ENCODE assay signal across 8 mouse cellular contexts in the genomic region with DNA sequence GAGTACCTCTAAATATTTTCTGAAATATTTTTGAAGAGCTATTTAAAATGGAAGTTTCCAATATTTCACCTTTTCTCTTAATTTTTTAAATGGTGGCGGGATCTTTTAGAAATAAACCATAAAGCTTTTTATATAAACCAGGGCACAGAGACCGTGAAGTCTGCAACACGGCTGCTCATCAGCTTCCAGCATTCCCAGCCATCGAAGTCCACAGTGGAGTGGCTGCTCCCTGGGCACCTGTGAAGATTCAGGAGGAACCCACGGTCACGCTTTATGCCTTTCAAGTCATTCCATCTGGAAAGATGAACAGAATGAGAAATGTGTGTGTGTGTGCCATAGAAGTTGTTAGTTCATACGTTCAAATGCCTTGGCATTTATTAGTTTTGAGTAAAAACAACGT. TPM values are rescaled to one million over a fixed set of nuclear protein-coding genes. Genes with fewer than 3 reads are reported as not detected.
A peak's percentile ranks its signal among the peaks of the same experiment; 100 is the strongest.
DNase-seq lines count a peak whose midpoint lies in the region; ATAC-seq and TF ChIP-seq lines count a peak whose summit lies in the region.

No protein-coding gene starts in this region.

- peak overlapping the region; percentile 72 for H3K4me3 ChIP-seq in heart, adult 2 months
- peak overlapping the region; percentile 68 for H3K4me3 ChIP-seq in forebrain, embryonic 16.5 days (replicated peaks; ENCODE audit: low read length)
- peak overlapping the region; percentile 73 for H3K4me3 ChIP-seq in liver, embryonic 15.5 days (replicated peaks)

- no peaks in the 10 kb centered on the region for H3K27me3 ChIP-seq in heart, adult 2 months (ENCODE audit: control insufficient read depth, insufficient read depth, low read length)
- H3K27me3 ChIP-seq in forebrain, embryonic 16.5 days (replicated peaks; ENCODE audit: control insufficient read depth, insufficient read depth, low read length): no peaks in the 10 kb centered on the region
- no peaks in the 10 kb centered on the region for H3K27me3 ChIP-seq in liver, embryonic 15.5 days

- TF ChIP-seq POLR2A in heart, adult 2 months (IDR thresholded peaks at IDR 0.05; ENCODE audit: insufficient read depth, low read depth, low read length): no peak

- no peaks in the 10 kb centered on the region for H3K9me3 ChIP-seq in forebrain, embryonic 16.5 days (ENCODE audit: control insufficient read depth, low read length)
- no peaks in the 10 kb centered on the region for H3K9me3 ChIP-seq in liver, embryonic 15.5 days (replicated peaks)

- peaks cover 5% of the 10 kb centered on the region for H3K36me3 ChIP-seq in heart, adult 2 months (ENCODE audit: control insufficient read depth, insufficient read depth, low read length)
- no peaks in the 10 kb centered on the region for H3K36me3 ChIP-seq in forebrain, embryonic 16.5 days (ENCODE audit: control insufficient read depth, insufficient read depth)
- H3K36me3 ChIP-seq in liver, embryonic 15.5 days (replicated peaks): no peaks in the 10 kb centered on the region

- H3K27ac ChIP-seq in heart, adult 2 months: peak overlapping the region; percentile 64
- no peak overlapping the region for H3K27ac ChIP-seq in forebrain, embryonic 16.5 days (ENCODE audit: low read length)
- H3K27ac ChIP-seq in liver, embryonic 15.5 days (replicated peaks): no peak overlapping the region

- peak overlapping the region; percentile 72 for H3K9ac ChIP-seq in heart, adult 2 months (ENCODE audit: low read depth, low read length)
- peak overlapping the region; percentile 55 for H3K9ac ChIP-seq in forebrain, embryonic 16.5 days (replicated peaks; ENCODE audit: low read depth, low read length)
- peak overlapping the region; percentile 59; the same call in 1 of the 2 replicates for H3K9ac ChIP-seq in liver, embryonic 15.5 days

- H3K79me2 ChIP-seq in heart, adult 2 months (replicated peaks; ENCODE audit: control insufficient read depth, insufficient read depth, low read length): no peaks in the 10 kb centered on the region

- H3K4me1 ChIP-seq in heart, adult 2 months (ENCODE audit: control insufficient read depth, insufficient read depth, low read length): peaks cover 3% of the 10 kb centered on the region
- peaks cover 5% of the 10 kb centered on the region for H3K4me1 ChIP-seq in forebrain, embryonic 16.5 days (replicated peaks; ENCODE audit: control insufficient read depth, insufficient read depth, low read length)
- H3K4me1 ChIP-seq in liver, embryonic 15.5 days (replicated peaks): peaks cover 26% of the 10 kb centered on the region

- peak; percentile 22 for ATAC-seq in CD4-positive, CD25-positive, alpha-beta regulatory T cell, adult 4 months
- 0 out of 2 replicates have a peak, but pooled peaks have one; percentile 24 for ATAC-seq in forebrain, embryonic 16.5 days
- ATAC-seq in liver, embryonic 15.5 days (ENCODE audit: insufficient read depth): no peak
- ATAC-seq in monocyte, adult 5-6 weeks (replicated peaks; ENCODE audit: insufficient number of reproducible peaks, low FRiP score, low TSS enrichment, poor library complexity, severe bottlenecking): no peak

- peak overlapping the region; percentile 71 for H3K4me2 ChIP-seq in forebrain, embryonic 16.5 days (ENCODE audit: low read length)
- peak overlapping the region; percentile 75 for H3K4me2 ChIP-seq in liver, embryonic 15.5 days

- TF ChIP-seq CTCF in heart, adult 2 months (IDR thresholded peaks at IDR 0.05): no peak

- TF ChIP-seq EP300 in heart, adult 2 months (IDR thresholded peaks at IDR 0.05; ENCODE audit: insufficient read depth, low read depth, low read length): no peak

- intact Hi-C loops in heart, adult 2 months (cut with DNase I): loop anchor here (5.0 kb wide), 1 partner anchor 52 kb away; the partner anchor contains the start of genes Ecd and Fam149b

- 27% methylated on average over 8 of the region's 8 CpGs for WGBS in heart, adult 2 months
- 53% methylated on average over 8 of the region's 8 CpGs for WGBS in forebrain, embryonic 16.5 days
- WGBS in liver, embryonic 15.5 days (ENCODE audit: insufficient replicate concordance): 39% methylated on average over 8 of the region's 8 CpGs

- DNase-seq in heart, adult 2 months: no peak
- no peak for DNase-seq in heart, postnatal 4 days
- DNase-seq in urinary bladder, postnatal 4 days (ENCODE audit: low spot score in 2 of 2): no peak
- no peak for DNase-seq in layer of hippocampus, adult 9-10 months (ENCODE audit: low spot score)

RNA-seq across cellular contexts. Expression of gene Nudt13, which starts 0.5 kb away (rescaled TPM):
- 10 to 100 TPM; 35.7 to 37.7 TPM for total RNA-seq in heart, adult 2 months (2021)
- polyA plus RNA-seq in heart, adult 2 months (2012; rRNA removed): 27.4 and 34.1 TPM in 2 replicates
- total RNA-seq in heart, postnatal 4 days (2021): 10 to 100 TPM; 19.7 to 20.3 TPM
- polyA plus RNA-seq in CD4-positive, CD25-positive, alpha-beta regulatory T cell, adult 4 months (2017; shearing (Covaris generic)): 10 to 100 TPM; 25.3 to 30.3 TPM
- polyA plus RNA-seq in forebrain, embryonic 16.5 days (2015; fragmentation: Nextera tagmentation; extraction: Ambion mirVana): 13.4 and 18.8 TPM in 2 replicates
- 4.5 and 5.0 TPM in 2 replicates for polyA plus RNA-seq in liver, embryonic 15.5 days (2015; fragmentation: Nextera tagmentation; extraction: Ambion mirVana)
- 14.6 to 42.4 TPM (median 23.3 TPM) in 3 replicates for total RNA-seq in monocyte, adult 5-6 weeks (2017)

RNA-seq across cellular contexts. Expression of gene Kcnk16, which starts 25.9 kb away (rescaled TPM):
- total RNA-seq in heart, adult 2 months (2021): not detected
- polyA plus RNA-seq in heart, adult 2 months (2012; rRNA removed): not detected in 2 replicates
- total RNA-seq in heart, postnatal 4 days (2021): not detected
- polyA plus RNA-seq in CD4-positive, CD25-positive, alpha-beta regulatory T cell, adult 4 months (2017; shearing (Covaris generic)): not detected
- not detected in 2 replicates for polyA plus RNA-seq in forebrain, embryonic 16.5 days (2015; fragmentation: Nextera tagmentation; extraction: Ambion mirVana)
- polyA plus RNA-seq in liver, embryonic 15.5 days (2015; fragmentation: Nextera tagmentation; extraction: Ambion mirVana): 11.3 and 14.1 TPM in 2 replicates
- not detected in 3 replicates for total RNA-seq in monocyte, adult 5-6 weeks (2017)

RNA-seq across cellular contexts. Expression of gene Ecd, which starts 53.0 kb away (rescaled TPM):
- total RNA-seq in heart, adult 2 months (2021): 10 to 100 TPM; 31.7 to 36.9 TPM
- polyA plus RNA-seq in heart, adult 2 months (2012; rRNA removed): 16.2 and 26.2 TPM in 2 replicates
- total RNA-seq in heart, postnatal 4 days (2021): 10 to 100 TPM; 33.6 to 35.7 TPM
- 10 to 100 TPM; 70.5 to 80.7 TPM for polyA plus RNA-seq in CD4-positive, CD25-positive, alpha-beta regulatory T cell, adult 4 months (2017; shearing (Covaris generic))
- polyA plus RNA-seq in forebrain, embryonic 16.5 days (2015; fragmentation: Nextera tagmentation; extraction: Ambion mirVana): 53.9 and 57.6 TPM in 2 replicates
- polyA plus RNA-seq in liver, embryonic 15.5 days (2015; fragmentation: Nextera tagmentation; extraction: Ambion mirVana): 25.3 and 26.8 TPM in 2 replicates
- 30.8 to 39.0 TPM (median 37.4 TPM) in 3 replicates for total RNA-seq in monocyte, adult 5-6 weeks (2017)

RNA-seq across cellular contexts. Expression of gene Fam149b, which starts 53.0 kb away (rescaled TPM):
- total RNA-seq in heart, adult 2 months (2021): 10 to 100 TPM; 29.6 to 30.1 TPM
- polyA plus RNA-seq in heart, adult 2 months (2012; rRNA removed): 23.1 and 36.5 TPM in 2 replicates
- 10 to 100 TPM; 34.4 to 35.8 TPM for total RNA-seq in heart, postnatal 4 days (2021)
- polyA plus RNA-seq in CD4-positive, CD25-positive, alpha-beta regulatory T cell, adult 4 months (2017; shearing (Covaris generic)): 10 to 100 TPM; 67.6 to 71.9 TPM
- 40.0 and 44.2 TPM in 2 replicates for polyA plus RNA-seq in forebrain, embryonic 16.5 days (2015; fragmentation: Nextera tagmentation; extraction: Ambion mirVana)
- polyA plus RNA-seq in liver, embryonic 15.5 days (2015; fragmentation: Nextera tagmentation; extraction: Ambion mirVana): 7.5 and 8.5 TPM in 2 replicates
- total RNA-seq in monocyte, adult 5-6 weeks (2017): 14.5 to 42.0 TPM (median 34.5 TPM) in 3 replicates

Comparison
In these comparisons a context has a peak if more than half of its experiments do, and no peak if none do; other contexts are left out.
1. ATAC-seq: peak in CD4-positive, CD25-positive, alpha-beta regulatory T cell, adult 4 months (single experiment) and forebrain, embryonic 16.5 days (single experiment); none in liver, embryonic 15.5 days (single experiment) and monocyte, adult 5-6 weeks (single experiment).
2. RNA of gene Kcnk16, which starts 25.9 kb away (polyA plus RNA-seq): 11.3 to 14.1 TPM in liver, embryonic 15.5 days; not detected in heart, adult 2 months, not detected in CD4-positive, CD25-positive, alpha-beta regulatory T cell, adult 4 months and not detected in forebrain, embryonic 16.5 days; every median in the first group is over 10 times any median in the second.
3. Peak in every context shown above with its lines, with median percentiles within 50 percentile points of each other: H3K4me3 ChIP-seq and H3K9ac ChIP-seq.